Mouse (Mus musculus) retina, postnatal 1 day (tissue): ENCODE measurements at regions not wholly inside any gene's neighbourhood (a gene's known extent, or its start where the extent isn't known, plus 50 kb on each side); places are given as distances from the start of the nearest gene placed in this dataset.
"Not testable (repeated sequence)": the region's sequence is repeated elsewhere in the genome, so short reads cannot be mapped to it uniquely, and the experiment has no call there.

Experiments used
- DNase-seq: peaks from one replicate; pipeline ENCODE4 v3.0.0-alpha.2; 2012

DNA sequence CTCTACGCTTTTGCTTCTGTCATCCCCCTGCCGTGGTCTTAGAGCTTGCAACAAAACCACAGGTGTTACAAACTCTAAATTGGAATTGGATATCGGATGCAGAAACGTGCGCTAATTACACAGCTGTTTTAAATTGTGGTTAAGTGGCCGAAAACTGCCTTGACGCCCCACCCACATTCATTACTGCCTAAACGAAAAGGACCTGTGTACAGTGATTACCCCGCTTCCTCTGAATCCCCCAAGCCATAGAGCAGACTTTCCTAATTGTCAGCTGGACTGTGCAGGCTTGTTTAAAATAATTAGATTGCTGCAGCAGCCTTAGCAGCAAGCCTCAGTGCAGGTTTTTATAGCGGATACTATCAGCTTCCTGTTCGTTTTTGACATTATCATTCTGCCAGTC lies 94.7 kb downstream of the Cxxc4 start:
- DNase-seq: peak; percentile 75

DNA sequence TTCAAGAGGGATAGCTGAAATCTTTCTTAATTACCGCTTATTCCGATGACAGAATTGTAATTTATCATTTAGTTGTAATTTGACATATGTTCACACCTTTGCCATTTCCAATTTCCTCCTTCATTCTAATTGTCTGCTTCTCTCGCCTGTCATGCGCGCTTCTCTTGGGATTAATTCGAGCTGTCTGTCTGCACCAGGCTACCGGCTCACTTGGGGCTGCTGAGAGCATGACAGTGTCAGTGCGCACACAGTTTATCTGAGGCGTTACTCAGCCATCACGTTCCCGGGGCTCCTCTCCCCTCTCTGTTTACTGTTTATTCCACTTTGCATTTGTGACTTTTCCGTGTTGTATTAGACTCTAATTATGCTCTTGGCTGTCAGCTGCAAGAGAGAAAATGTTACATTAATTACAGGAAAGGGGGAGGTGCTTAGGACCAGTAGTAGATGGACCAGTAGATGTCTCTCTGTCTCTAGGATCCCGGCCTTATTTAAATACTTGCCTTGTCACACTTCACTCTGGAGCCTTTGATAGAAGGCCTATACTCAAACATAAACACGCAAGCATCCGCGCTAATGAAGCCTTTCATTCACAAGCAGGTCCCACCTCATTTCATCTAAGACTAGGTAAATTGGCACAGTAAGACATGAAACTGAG lies 95.3 kb downstream of the Cxxc4 start:
- peak; percentile 76 for DNase-seq

- not testable (repeated sequence) for DNase-seq
Observed at GRCm38 (mm10) chr3:134339093-134339695, 102.9 kb downstream of the Cxxc4 start.

- DNase-seq: no peak
Observed at GRCm38 (mm10) chr3:134365948-134366347, 129.7 kb downstream of the Cxxc4 start.

DNA sequence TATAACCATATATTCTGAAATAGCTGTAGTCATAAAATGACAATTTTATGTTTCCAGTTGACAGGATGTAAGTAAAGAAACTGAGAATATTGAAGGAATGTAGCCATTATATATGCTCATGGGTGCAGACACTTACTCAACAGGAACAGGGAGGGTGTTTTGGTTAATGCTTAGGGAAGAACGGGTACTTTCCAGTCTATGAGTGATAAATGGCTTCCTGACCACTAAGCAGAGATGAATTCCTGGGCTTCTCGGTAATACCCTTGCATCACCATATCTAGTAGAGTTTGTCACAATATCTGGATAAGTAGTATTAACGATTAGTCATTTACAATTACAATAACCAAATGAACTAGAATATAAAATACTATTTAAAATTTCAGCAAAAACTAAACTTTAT lies 130.5 kb downstream of the Cxxc4 start:
- no peak for DNase-seq

- no peak for DNase-seq
Observed at GRCm38 (mm10) chr3:134368591-134368990, 132.3 kb downstream of the Cxxc4 start.

- no peak for DNase-seq
Observed at GRCm38 (mm10) chr3:134369126-134369525, 132.8 kb downstream of the Cxxc4 start.

GRCm38 (mm10) chr3:134379549-134379948 lies 143.3 kb downstream of the Cxxc4 start:
- no peak for DNase-seq

- no peak for DNase-seq
Observed at GRCm38 (mm10) chr3:134390472-134391336, 154.4 kb downstream of the Cxxc4 start.

DNA sequence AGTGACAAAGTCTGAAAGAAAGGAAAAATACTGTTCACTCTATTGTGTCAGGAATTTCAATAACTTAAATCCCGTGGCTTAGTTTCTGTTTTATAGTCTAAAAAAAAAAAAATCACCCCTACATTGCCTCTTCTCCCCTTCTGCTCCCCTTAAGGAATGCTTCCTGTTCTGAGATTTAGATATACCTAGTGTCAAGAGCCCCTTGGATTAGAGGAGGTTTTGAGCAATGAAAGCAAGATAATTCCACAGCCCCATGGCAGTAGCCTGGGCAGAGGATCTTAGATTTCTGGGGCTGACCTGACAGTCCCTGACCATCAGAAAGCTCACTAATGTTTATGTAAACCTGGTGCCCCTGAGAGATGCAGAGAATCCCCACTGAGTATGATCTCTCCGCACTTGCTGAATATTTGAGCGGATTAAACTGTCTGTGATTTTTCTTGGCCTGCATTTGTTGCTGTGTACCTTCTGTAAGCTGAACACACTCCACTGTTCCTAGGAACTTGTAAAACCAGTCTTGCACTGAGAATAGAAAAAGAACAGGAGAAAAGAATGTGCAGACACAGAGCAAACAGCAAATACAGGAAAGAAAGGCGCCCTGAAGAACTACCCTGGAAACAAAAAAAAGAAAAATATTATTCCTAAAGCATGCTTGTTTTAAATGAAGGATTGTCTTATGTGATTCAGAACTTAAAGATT lies 164.3 kb downstream of the Cxxc4 start:
- DNase-seq: no peak

DNA sequence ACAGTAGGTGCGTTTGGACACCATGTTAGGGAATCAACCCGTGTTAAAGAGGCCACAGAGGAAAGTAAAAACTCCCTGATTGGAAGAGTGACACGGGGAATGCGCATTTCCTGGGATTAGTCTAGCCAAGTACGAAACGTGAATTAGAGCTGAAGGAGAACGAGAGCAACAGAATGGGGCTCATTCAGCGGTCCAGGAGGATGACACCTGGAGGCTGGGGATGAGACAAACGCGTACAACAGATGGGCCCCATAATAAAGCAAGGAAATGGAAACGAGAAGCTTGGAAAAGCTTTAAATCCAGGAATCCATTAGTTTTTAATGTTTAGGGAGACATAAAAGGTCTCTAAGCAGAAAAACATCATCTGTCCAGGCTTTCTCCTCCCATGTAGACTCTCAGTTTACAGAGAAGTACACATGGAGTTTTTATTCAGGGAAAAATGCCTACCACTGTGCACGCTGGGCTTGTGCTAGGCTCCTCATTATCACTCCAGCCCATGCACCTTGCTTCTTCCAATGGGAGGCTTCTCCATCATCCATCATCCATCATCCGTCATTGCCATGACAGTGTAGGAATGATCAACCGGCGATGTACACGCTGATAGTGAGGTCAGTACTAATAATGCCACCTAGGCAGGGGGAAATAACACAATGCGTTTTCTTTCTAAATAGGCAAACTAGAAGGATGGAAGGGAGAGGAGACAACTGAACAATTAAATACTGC lies 179.5 kb downstream of the Cxxc4 start:
- peak; percentile 15 for DNase-seq

DNA sequence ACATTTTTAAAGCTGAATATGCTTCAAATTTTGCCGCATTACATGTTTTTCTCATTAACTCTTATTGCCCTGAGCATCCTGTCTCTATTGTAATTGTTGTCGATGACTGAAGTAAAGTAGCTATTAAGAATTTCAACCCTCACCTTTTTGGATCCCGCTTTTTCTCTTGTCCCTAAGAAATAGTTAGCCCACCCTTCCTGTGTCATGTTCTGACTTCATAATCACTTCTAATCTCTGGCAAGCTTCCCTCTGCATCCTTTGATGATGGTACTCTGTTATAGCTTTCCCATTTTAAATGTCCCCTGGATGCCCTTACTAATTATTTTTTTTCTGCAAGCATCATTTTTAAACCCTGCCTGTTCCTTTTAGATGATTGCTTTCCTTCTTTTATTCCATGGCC lies 191.3 kb downstream of the Cxxc4 start:
- no peak for DNase-seq

DNA sequence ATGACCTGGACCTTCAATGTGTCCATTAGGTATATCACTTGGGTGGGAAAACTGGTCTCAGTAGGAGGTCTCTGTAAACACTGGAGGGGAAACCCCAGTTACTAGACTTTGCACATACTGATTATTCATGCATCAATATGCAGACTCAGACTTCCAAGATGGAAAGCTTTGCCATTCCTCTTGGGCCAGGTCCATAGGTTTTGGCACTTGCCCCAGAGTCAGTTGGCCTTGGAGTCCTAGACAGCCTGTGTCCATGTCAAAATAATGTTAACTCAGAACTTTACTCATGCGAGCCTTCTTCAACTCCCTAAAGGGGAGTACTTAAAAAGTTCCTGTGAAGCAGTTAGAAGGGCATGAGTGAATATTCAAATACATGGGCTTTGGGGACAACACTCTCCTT lies 230.3 kb downstream of the Cxxc4 start:
- no peak for DNase-seq

- DNase-seq: no peak
Observed at GRCm38 (mm10) chr3:134487280-134487679, 251.0 kb downstream of the Cxxc4 start.

DNA sequence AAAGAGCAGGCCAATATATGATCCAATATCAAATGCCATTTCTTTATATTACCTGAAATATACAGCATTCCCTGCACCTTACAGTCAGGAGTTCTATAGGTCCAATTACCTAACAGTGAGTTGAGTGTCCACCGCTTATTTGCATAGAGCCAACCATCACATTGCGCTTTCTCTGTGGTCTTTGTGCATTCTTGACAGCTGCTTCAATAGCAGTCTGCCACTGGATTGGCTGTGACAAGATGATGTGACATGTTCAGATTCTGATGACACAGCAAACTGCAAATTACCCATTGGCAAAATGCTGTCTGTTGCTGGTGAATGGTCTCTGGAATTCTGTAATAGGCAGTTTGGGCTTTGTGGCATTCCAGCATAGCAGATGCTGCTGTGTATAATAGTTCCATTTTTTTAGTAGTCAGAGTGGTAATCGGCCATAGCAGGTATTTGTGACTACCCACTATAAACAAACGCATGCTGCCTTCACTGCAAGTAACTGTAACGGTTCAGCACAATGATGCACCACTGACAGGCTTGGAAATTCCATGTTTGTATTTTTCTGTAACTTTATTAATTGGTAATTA lies 253.8 kb downstream of the Cxxc4 start:
- peak; percentile 7 for DNase-seq

GRCm38 (mm10) chr3:134509702-134510101 lies 273.4 kb downstream of the Cxxc4 start:
- DNase-seq: no peak

DNA sequence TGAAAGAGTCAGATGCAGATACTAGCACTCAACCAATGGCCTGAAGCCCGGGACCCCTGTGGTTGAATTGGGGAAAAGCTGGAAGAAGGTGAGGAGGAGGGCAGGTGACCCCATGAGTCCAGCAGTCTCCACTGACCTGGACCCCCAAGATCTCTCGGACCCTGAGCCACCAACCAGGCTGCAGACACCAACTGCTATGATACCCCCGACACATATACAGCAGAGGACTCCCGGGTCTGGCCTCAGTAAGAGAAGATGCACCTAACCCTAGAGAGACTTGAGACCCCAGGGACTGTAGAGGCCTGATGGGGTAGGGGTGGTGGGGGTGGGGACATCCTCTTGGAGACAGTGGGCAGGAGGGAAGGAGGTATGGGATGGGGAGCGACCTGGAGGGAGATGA lies 289.5 kb downstream of the Cxxc4 start:
- no peak for DNase-seq

GRCm38 (mm10) chr3:134560144-134560543 lies 268.7 kb upstream of the Tacr3 start:
- no peak for DNase-seq

GRCm38 (mm10) chr3:134578759-134579158 lies 250.0 kb upstream of the Tacr3 start:
- DNase-seq: no peak

DNA sequence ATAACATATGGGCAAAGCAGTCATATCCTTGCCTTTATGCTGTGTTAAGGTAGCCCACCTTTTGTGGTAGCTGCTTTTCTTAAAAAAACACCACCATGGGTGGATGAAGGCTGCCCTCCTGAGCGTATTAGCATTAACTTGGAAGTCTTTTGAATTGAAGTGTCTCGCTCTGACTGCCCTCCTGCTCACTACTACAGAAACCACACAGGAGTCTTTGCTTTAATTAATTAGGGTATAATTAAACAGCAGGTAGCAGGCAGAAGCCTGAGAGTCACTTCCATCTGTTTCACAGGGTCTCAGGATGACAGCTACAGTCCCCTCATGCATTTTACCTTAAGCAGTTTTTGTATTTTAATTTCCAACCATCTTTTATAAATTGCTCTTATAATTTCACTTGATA lies 240.2 kb upstream of the Tacr3 start:
- no peak for DNase-seq

- peak; percentile 84 for DNase-seq
Observed at GRCm38 (mm10) chr3:134602919-134603318, 225.9 kb upstream of the Tacr3 start.

DNA sequence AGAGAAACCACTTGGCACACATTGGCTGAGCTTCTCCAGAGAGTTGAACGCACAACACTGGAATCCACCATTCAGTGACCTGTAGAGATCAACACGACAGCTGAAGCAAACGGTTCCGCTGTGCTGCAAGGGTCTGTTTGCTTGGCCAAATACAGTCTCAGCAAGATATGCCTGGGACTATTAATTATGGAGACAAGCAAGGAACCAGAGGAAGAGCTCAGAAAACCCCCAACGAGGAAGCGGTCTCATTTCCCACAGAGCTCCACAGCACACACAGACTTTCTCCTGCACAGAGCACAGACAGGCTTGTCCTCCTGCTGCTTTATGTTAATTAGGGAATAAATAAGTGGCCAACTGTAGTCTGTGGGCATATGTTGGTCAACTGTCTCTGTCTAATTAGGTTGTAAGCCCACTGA lies 223.4 kb upstream of the Tacr3 start:
- peak; percentile 95 for DNase-seq
